Mouse (Mus musculus) cortical plate, adult 2 months (tissue): ENCODE results near the gene Vmn1r47.

Experiments
- CTCF ChIP-seq: fragments of 200-500 bp; IDR thresholded peaks from 2 replicates; pipeline ENCODE4 v1.5.1; 2011; ENCODE audit warnings: mild to moderate bottlenecking, control low read depth, low read length; ENCODE audit not compliant: insufficient read depth; ENCODE audit errors: extremely low read depth
- POLR2A ChIP-seq: fragments of 200-500 bp; IDR thresholded peaks from 2 replicates; pipeline ENCODE4 v1.6.1; 2011; ENCODE audit warnings: mild to moderate bottlenecking, low read length, control low read depth; ENCODE audit not compliant: insufficient read depth; ENCODE audit errors: extremely low read depth

GRCm38 (mm10) chr6:89985989-89986388 is 30.0 kb upstream of the Vmn1r47 start:
- TF ChIP-seq POLR2A (no peak), CTCF (no peak)
